Mouse (Mus musculus) heart, embryonic 12.5 days (tissue): ENCODE results near the gene Naa80. TPM values are rescaled to one million over a fixed set of nuclear protein-coding genes. Genes with fewer than 3 reads are reported as not detected.
A peak's percentile ranks its signal among the peaks of the same experiment; 100 is the strongest.
"Not testable (repeated sequence)": the region's sequence is repeated elsewhere in the genome, so short reads cannot be mapped to it uniquely, and the experiment has no call there.

ENCODE experiments used
- ATAC-seq: fragments of 200-750 bp; cut with Nextera tagmentation; 2 replicates; pipeline ENCODE4 v1.8.0; 2017; ENCODE audit warnings: moderate TSS enrichment, moderate library complexity; ENCODE audit not compliant: insufficient number of reproducible peaks, low FRiP score
- H3K27ac ChIP-seq: fragments of 300-500 bp; sonication (generic); 2 replicates; pipeline ENCODE4 v1.5.1; 2016; ENCODE audit warnings: mild to moderate bottlenecking, moderate library complexity; ENCODE audit not compliant: poor library complexity, severe bottlenecking
- H3K27me3 ChIP-seq: fragments of 300-500 bp; sonication (generic); replicated peaks from 2 replicates; pipeline ENCODE4 v1.6.1; 2016; ENCODE audit warnings: mild to moderate bottlenecking, moderate library complexity
- H3K36me3 ChIP-seq: fragments of 300-500 bp; sonication (generic); 2 replicates; pipeline ENCODE4 v1.6.1; 2016; ENCODE audit warnings: mild to moderate bottlenecking, moderate library complexity
- H3K4me1 ChIP-seq: fragments of 300-500 bp; sonication (generic); replicated peaks from 2 replicates; pipeline ENCODE4 v1.6.1; 2016; ENCODE audit warnings: mild to moderate bottlenecking
- H3K4me2 ChIP-seq: fragments of 300-500 bp; sonication (generic); 2 replicates; pipeline ENCODE4 v1.6.1; 2016; ENCODE audit warnings: mild to moderate bottlenecking, moderate library complexity
- H3K4me3 ChIP-seq: fragments of 300-500 bp; sonication (generic); 2 replicates; pipeline ENCODE4 v1.5.1; 2016; ENCODE audit warnings: mild to moderate bottlenecking
- H3K9ac ChIP-seq: fragments of 300-500 bp; sonication (generic); 2 replicates; pipeline ENCODE4 v1.6.1; 2016; ENCODE audit warnings: mild to moderate bottlenecking, moderate library complexity
- H3K9me3 ChIP-seq: fragments of 300-500 bp; sonication (generic); replicated peaks from 2 replicates; pipeline ENCODE4 v1.6.1; 2016; ENCODE audit warnings: mild to moderate bottlenecking, moderate library complexity
- WGBS: fragments of 180-500 bp; shearing (Covaris S2); methylation state at CpG from one replicate; pipeline ENCODE4 v1.1.7; 2016; 5-methylcytosine and 5-hydroxymethylcytosine counted together
- polyA plus RNA-seq: library from polyadenylated mRNA; unstranded; fragments of >200 nt; fragmentation: Nextera tagmentation; extraction: Ambion mirVana; gene quantifications from 2 replicates; pipeline ENCODE4 v1.2.1, GENCODE M21; 2016

Naa80 gene
- polyA plus RNA-seq, 1 experiment from 2014 or later: 12.6 TPM

- Histone ChIP-seq H3K36me3 (peaks cover 34% of the 10 kb centered on the region), H3K9me3 (no peaks in the 10 kb centered on the region), H3K4me1 (peaks cover 56% of the 10 kb centered on the region), H3K4me2 (peak overlapping the region; percentile 91), H3K27me3 (no peaks in the 10 kb centered on the region), H3K27ac (peak overlapping the region; percentile 71), H3K9ac (0 out of 2 replicates have a peak overlapping the region, but pooled peaks have one; percentile 5), H3K4me3 (no peak overlapping the region)
- no peak for ATAC-seq
- 54% methylated on average over 15 of the region's 15 CpGs for WGBS
These were observed 12.5 kb upstream of the Naa80 start for GRCm38 (mm10) chr9:107566041-107566709.

DNA sequence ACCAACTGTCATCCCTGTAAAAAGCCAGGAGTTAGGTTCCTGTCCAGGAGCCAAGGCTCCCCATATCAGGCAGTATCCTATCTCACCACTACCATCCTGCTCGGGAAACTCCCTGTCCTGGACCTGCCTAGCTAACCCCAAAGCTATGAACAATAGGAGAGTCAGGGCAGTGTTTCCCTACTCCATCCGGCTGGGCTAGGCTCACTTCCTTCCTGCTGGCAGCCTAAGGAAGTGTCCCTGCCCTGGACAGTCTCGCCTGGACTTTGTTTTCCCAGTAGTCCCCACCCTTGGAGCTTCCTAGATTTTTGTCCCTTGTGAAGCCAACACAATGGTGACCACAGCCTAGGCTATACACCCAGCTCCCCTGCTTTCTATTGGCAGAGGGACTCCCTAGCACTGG, 11.8 kb upstream of the Naa80 start:
- H3K36me3 ChIP-seq: peaks cover 34% of the 10 kb centered on the region
- H3K27me3 ChIP-seq: no peaks in the 10 kb centered on the region
- no peaks in the 10 kb centered on the region for H3K9me3 ChIP-seq
- H3K4me3 ChIP-seq: peak overlapping the region; percentile 88; the same call in 1 of the 2 replicates
- ATAC-seq: peak; percentile 29
- peak overlapping the region; percentile 91 for H3K4me2 ChIP-seq
- H3K27ac ChIP-seq: peak overlapping the region; percentile 71
- peaks cover 63% of the 10 kb centered on the region for H3K4me1 ChIP-seq
- WGBS: 45% methylated on average over 3 of the region's 3 CpGs
- H3K9ac ChIP-seq: no peak overlapping the region

GRCm38 (mm10) chr9:107567702-107568319, 10.9 kb upstream of the Naa80 start, which contains the start of gene Hyal2:
Gene Hyal2 (plus strand): TSS chr9:107567945.
- ATAC-seq: no peak
- no peaks in the 10 kb centered on the region for H3K27me3 ChIP-seq
- H3K9me3 ChIP-seq: no peaks in the 10 kb centered on the region
- H3K9ac ChIP-seq: peak within 1 kb of the TSS; percentile 88
- peaks cover 38% of the 10 kb centered on the region for H3K36me3 ChIP-seq
- H3K4me1 ChIP-seq: peaks cover 70% of the 10 kb centered on the region
- 6% methylated on average over 18 of the region's 18 CpGs for WGBS
- H3K4me2 ChIP-seq: peak within 1 kb of the TSS; percentile 91
- H3K4me3 ChIP-seq: peak within 1 kb of the TSS; percentile 88
- peak within 1 kb of the TSS; percentile 71 for H3K27ac ChIP-seq

- H3K4me3 ChIP-seq: peak overlapping the region; percentile 88
- under 1% methylated on average over 41 of the region's 41 CpGs for WGBS
- H3K27me3 ChIP-seq: no peaks in the 10 kb centered on the region
- peak overlapping the region; percentile 71 for H3K27ac ChIP-seq
- peak overlapping the region; percentile 91 for H3K4me2 ChIP-seq
- peaks cover 46% of the 10 kb centered on the region for H3K36me3 ChIP-seq
- peaks cover 68% of the 10 kb centered on the region for H3K4me1 ChIP-seq
- H3K9ac ChIP-seq: peak overlapping the region; percentile 88
- H3K9me3 ChIP-seq: no peaks in the 10 kb centered on the region
- ATAC-seq: peak; percentile 85
These were observed 10.1 kb upstream of the Naa80 start for GRCm38 (mm10) chr9:107568331-107569261.

- under 1% methylated on average over 23 of the region's 23 CpGs for WGBS
- Histone ChIP-seq H3K9ac (peak overlapping the region; percentile 88), H3K27ac (peak overlapping the region; percentile 71), H3K36me3 (peaks cover 49% of the 10 kb centered on the region), H3K4me3 (peak overlapping the region; percentile 88), H3K4me1 (peaks cover 61% of the 10 kb centered on the region), H3K9me3 (no peaks in the 10 kb centered on the region), H3K4me2 (peak overlapping the region; percentile 91), H3K27me3 (no peaks in the 10 kb centered on the region)
- peak; percentile 37 for ATAC-seq
These were observed 9.4 kb upstream of the Naa80 start for GRCm38 (mm10) chr9:107569270-107569669.

DNA sequence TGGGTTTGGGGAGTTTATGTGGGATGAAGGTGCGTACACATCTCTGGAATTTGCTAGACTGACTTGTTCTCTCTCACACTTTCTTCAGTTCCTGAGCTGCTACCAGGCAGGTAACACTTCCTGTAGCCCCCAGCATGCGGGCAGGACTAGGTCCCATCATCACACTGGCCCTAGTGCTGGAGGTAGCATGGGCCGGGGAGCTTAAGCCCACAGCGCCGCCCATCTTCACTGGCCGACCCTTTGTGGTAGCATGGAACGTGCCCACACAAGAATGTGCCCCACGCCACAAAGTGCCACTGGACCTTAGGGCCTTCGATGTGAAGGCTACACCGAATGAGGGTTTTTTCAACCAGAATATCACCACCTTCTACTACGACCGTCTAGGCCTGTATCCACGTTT, 8.7 kb upstream of the Naa80 start:
- H3K4me3 ChIP-seq: peak overlapping the region; percentile 88
- H3K27me3 ChIP-seq: no peaks in the 10 kb centered on the region
- peak overlapping the region; percentile 91 for H3K4me2 ChIP-seq
- peaks cover 51% of the 10 kb centered on the region for H3K36me3 ChIP-seq
- peaks cover 55% of the 10 kb centered on the region for H3K4me1 ChIP-seq
- H3K9me3 ChIP-seq: no peaks in the 10 kb centered on the region
- WGBS: 57% methylated on average over 13 of the region's 13 CpGs
- H3K9ac ChIP-seq: peak overlapping the region; percentile 88
- no peak for ATAC-seq
- H3K27ac ChIP-seq: peak overlapping the region; percentile 71

DNA sequence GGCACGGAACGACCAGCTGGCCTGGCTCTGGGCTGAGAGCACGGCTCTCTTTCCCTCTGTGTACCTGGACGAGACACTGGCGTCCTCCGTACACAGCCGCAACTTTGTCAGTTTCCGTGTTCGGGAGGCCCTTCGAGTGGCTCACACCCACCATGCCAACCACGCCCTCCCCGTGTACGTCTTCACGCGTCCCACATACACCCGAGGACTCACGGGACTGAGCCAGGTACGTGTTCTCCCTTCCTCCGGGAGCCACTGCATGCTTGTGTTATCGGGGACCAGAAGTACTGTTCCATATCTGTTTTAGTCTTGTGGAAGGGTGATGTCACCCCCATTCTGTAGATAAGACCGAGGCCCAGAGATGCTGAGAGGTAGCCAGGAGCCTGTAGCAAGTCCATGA, 7.8 kb upstream of the Naa80 start:
- no peak for ATAC-seq
- Histone ChIP-seq H3K27ac (peak overlapping the region; percentile 22; the same call in 1 of the 2 replicates), H3K4me1 (peaks cover 49% of the 10 kb centered on the region), H3K4me3 (peak overlapping the region; percentile 88), H3K9ac (peak overlapping the region; percentile 88), H3K9me3 (no peaks in the 10 kb centered on the region), H3K36me3 (peaks cover 46% of the 10 kb centered on the region), H3K4me2 (peak overlapping the region; percentile 91), H3K27me3 (no peaks in the 10 kb centered on the region)
- 49% methylated on average over 21 of the region's 21 CpGs for WGBS

- H3K4me2 ChIP-seq: peak overlapping the region; percentile 91
- H3K27ac ChIP-seq: no peak overlapping the region
- 0 out of 2 replicates have a peak overlapping the region, but pooled peaks have one; percentile 88 for H3K9ac ChIP-seq
- H3K4me1 ChIP-seq: peaks cover 48% of the 10 kb centered on the region
- peak overlapping the region; percentile 88 for H3K4me3 ChIP-seq
- H3K36me3 ChIP-seq: peaks cover 46% of the 10 kb centered on the region
- 85% methylated on average over 22 of the region's 22 CpGs for WGBS
- no peaks in the 10 kb centered on the region for H3K27me3 ChIP-seq
- no peak for ATAC-seq
- no peaks in the 10 kb centered on the region for H3K9me3 ChIP-seq
These were observed 7.0 kb upstream of the Naa80 start for GRCm38 (mm10) chr9:107571534-107572326.

DNA sequence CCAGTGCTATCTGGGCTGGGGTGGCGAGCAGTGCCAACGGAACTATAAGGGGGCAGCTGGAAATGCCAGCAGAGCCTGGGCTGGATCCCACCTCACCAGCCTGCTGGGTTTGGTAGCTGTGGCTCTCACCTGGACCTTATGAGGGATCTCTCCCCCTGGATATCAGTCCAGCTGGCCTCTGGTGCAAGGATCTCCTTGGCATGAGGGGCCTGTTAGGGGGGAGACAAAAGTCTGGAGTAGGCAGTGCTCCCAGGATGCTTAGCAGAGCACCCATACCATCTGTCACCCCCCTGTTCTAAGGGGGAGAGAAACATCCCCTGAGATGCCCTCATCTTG, 6.4 kb upstream of the Naa80 start:
- no peak for ATAC-seq
- Histone ChIP-seq H3K4me2 (no peak overlapping the region), H3K27ac (no peak overlapping the region), H3K4me1 (peaks cover 48% of the 10 kb centered on the region), H3K4me3 (no peak overlapping the region), H3K27me3 (no peaks in the 10 kb centered on the region), H3K9me3 (no peaks in the 10 kb centered on the region), H3K9ac (no peak overlapping the region), H3K36me3 (peaks cover 46% of the 10 kb centered on the region)
- WGBS: 98% methylated on average over 2 of the region's 2 CpGs

GRCm38 (mm10) chr9:107573774-107574173, 4.9 kb upstream of the Naa80 start:
- Histone ChIP-seq H3K36me3 (peaks cover 46% of the 10 kb centered on the region), H3K4me1 (peaks cover 46% of the 10 kb centered on the region)
- not testable (repeated sequence) for H3K9me3 ChIP-seq, H3K4me2 ChIP-seq, H3K4me3 ChIP-seq, H3K27me3 ChIP-seq, ATAC-seq, H3K9ac ChIP-seq, H3K27ac ChIP-seq
- WGBS: 75% methylated on average over 6 of the region's 6 CpGs
